Mouse (Mus musculus) embryonic facial prominence, embryonic 14.5 days (tissue): ENCODE measurements around the gene Tysnd1. TPM values are rescaled to one million over a fixed set of nuclear protein-coding genes. Genes with fewer than 3 reads are reported as not detected.

Experiments used
- ATAC-seq: fragments of 200-750 bp; cut with Nextera tagmentation; 2 replicates; pipeline ENCODE4 v1.8.0; 2017; ENCODE audit warnings: low read depth, moderate number of reproducible peaks, moderate TSS enrichment
- DNase-seq: peaks from one replicate; pipeline ENCODE4 v3.0.0-alpha.2; 2015; ENCODE audit warnings: low spot score
- H3K27ac ChIP-seq: fragments of 300-500 bp; sonication (generic); replicated peaks from 2 replicates; pipeline ENCODE4 v1.5.1; 2014; ENCODE audit warnings: low read depth, mild to moderate bottlenecking, low read length, moderate library complexity
- H3K27me3 ChIP-seq: fragments of 300-500 bp; sonication (generic); replicated peaks from 2 replicates; pipeline ENCODE4 v1.6.1; 2014; ENCODE audit warnings: low read length; ENCODE audit not compliant: control insufficient read depth, insufficient read depth
- H3K36me3 ChIP-seq: fragments of 300-500 bp; sonication (generic); 2 replicates; pipeline ENCODE4 v1.6.1; 2014; ENCODE audit warnings: low read length, mixed read lengths; ENCODE audit not compliant: control insufficient read depth, insufficient read depth
- H3K4me1 ChIP-seq: fragments of 300-500 bp; sonication (generic); 2 replicates; pipeline ENCODE4 v1.6.1; 2014; ENCODE audit warnings: antibody characterized with exemption, low read length; ENCODE audit not compliant: control insufficient read depth, insufficient read depth
- H3K4me2 ChIP-seq: fragments of 300-500 bp; sonication (generic); 2 replicates; pipeline ENCODE4 v1.6.1; 2014; ENCODE audit warnings: low read depth, mild to moderate bottlenecking, low read length, moderate library complexity, mixed read lengths
- H3K4me3 ChIP-seq: fragments of 300-500 bp; sonication (generic); 2 replicates; pipeline ENCODE4 v1.5.1; 2014; ENCODE audit warnings: low read depth, mild to moderate bottlenecking, low read length
- H3K9ac ChIP-seq: fragments of 300-500 bp; sonication (generic); 2 replicates; pipeline ENCODE4 v1.6.1; 2014; ENCODE audit warnings: low read depth, mild to moderate bottlenecking, low read length, moderate library complexity, mixed read lengths
- H3K9me3 ChIP-seq: fragments of 300-500 bp; sonication (generic); 2 replicates; pipeline ENCODE4 v1.6.1; 2016; ENCODE audit warnings: low read length; ENCODE audit not compliant: control insufficient read depth
- WGBS: fragments of 180-500 bp; shearing (Covaris S2); extraction: QIAGEN DNeasy Blood & Tissue Kit; methylation state at CpG from one replicate; pipeline ENCODE4 v1.1.7; 2014; 5-methylcytosine and 5-hydroxymethylcytosine counted together
- polyA plus RNA-seq: library from polyadenylated mRNA; unstranded; fragments of >200 nt; fragmentation: Nextera tagmentation; extraction: Ambion mirVana; gene quantifications from 2 replicates; pipeline ENCODE4 v1.2.1, GENCODE M21; 2014

Tysnd1 gene
- polyA plus RNA-seq, 1 experiment from 2014 or later = 33.4 TPM

DNA sequence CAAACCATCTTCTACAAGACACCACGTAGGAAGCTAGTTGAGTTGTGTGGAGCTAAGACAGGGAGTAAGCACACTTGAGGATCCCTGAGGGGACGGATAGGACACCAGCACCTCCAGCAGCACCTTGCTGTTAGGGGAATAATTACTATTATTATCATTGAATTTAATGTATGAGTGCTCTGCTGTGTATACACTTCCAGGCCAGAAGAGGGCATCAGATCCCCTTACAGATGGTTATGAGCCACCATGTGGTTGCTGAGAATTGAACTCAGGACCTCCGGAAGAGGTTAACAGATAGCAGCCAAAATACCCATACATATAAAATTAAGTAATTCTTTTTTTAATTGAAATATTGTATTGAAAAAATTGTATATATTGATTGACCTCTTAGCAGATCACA lies 24.6 kb upstream of the Tysnd1 start:
- DNase-seq (no peak), ATAC-seq (no peak)
- H3K9ac ChIP-seq = no peak overlapping the region
- H3K4me3 ChIP-seq = no peak overlapping the region
- WGBS = 87% methylated on average over 3 of the region's 3 CpGs
- no peaks in the 10 kb centered on the region for H3K27me3 ChIP-seq
- no peak overlapping the region for H3K27ac ChIP-seq
- no peaks in the 10 kb centered on the region for H3K4me1 ChIP-seq
- H3K4me2 ChIP-seq = no peak overlapping the region
- peaks cover 90% of the 10 kb centered on the region for H3K36me3 ChIP-seq
- H3K9me3 ChIP-seq = no peaks in the 10 kb centered on the region

DNA sequence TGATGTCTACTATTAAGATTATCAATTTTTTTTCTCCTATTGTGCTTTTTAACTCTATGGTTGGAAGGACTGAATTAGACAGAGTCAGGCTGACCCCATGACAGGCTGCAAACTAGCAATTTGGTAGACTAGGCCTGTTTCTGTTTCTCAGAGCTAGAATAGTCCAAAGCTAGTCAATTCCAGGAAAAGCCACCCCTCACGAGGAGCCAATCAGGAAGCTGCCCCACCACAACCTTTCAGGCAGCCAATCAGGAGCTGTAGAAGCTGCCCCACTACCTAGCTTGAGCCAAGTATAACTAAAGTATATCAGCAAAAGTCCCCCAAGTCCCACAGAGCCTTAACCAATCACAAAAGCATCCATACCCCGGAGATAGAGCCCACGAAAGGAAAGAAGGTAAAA lies 19.4 kb upstream of the Tysnd1 start:
- WGBS = 78% methylated on average over 3 of the region's 3 CpGs
- Histone ChIP-seq H3K4me1 (no peaks in the 10 kb centered on the region), H3K4me3 (no peak overlapping the region), H3K27me3 (no peaks in the 10 kb centered on the region), H3K9ac (no peak overlapping the region), H3K27ac (no peak overlapping the region), H3K4me2 (no peak overlapping the region), H3K36me3 (peaks cover 43% of the 10 kb centered on the region), H3K9me3 (no peaks in the 10 kb centered on the region)
- DNase-seq (no peak), ATAC-seq (no peak)

DNA sequence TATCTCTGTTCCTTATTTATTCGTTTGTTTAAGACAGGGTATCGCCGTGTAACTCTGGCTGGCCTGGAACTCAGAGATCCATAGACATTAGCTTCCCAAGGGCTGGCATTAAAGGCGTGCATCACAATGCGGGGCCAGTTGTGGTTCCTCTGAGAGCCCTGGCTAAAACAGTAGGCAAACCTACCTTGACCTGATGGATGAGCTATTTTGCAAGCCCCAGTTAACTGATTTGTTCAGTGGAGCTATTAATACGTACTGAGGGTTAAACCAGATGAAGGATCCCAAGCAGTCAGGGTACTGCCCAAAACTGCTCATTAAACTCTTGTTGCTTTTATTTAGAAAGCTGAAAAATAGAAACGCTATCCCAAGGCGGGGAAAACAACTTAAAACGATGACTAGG lies 15.8 kb upstream of the Tysnd1 start:
- peak overlapping the region; percentile 97 for H3K9ac ChIP-seq
- peaks cover 11% of the 10 kb centered on the region; the same call in 1 of the 2 replicates for H3K4me1 ChIP-seq
- H3K4me3 ChIP-seq = peak overlapping the region; percentile 92
- 37% methylated on average over 9 of the region's 9 CpGs for WGBS
- H3K36me3 ChIP-seq = peaks cover 12% of the 10 kb centered on the region
- ATAC-seq (peak; percentile 1), DNase-seq (no peak)
- no peaks in the 10 kb centered on the region for H3K27me3 ChIP-seq
- H3K27ac ChIP-seq = peak overlapping the region; percentile 92
- H3K9me3 ChIP-seq = no peaks in the 10 kb centered on the region
- H3K4me2 ChIP-seq = peak overlapping the region; percentile 72

DNA sequence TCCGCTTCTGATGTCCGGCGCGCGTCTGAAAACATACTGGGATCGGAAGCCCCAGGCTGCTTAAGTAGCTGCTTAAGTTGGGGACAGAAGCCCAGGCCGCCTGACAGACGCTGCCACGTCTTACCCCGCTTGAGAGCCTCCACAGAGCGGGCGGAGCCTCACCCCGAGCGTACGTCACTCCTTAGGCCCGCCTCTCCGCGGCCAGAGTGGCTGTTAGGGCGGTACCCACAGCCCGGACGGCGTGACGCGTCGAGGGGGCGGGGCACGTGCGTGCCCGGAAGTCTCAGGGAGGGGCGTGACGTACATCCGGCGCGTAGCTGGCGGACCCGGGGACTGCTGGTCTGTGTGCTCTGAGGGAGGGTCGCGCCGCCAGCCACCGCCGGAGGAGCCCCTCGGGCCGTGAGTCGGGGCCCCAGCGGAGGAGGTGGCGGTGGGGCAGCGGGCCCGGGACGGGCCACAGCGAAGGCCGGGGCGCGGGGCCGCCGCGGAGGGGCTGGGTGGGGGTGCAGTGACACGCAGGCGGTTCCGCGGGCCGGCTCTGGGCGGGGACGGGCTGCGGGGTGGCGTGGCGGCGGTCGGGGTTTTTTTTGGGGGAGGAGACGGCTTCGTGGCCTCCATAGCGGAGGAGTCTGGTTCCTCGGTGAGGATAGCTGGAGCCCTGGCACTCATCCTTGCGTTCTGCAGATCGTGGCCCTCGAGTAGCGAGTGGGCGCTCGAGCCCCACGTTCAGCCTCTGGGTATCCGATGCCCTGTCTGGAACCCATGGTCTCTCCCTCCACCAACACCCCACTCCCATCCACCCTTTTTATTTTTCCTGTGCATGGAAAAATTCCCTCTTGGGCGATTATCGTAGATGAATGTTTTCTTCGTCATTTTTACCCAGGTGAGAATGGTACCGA lies 15.1 kb upstream of the Tysnd1 start, which contains the start of gene Sar1a:
Sar1a (plus strand) TSS at position 285 of the 899 bp plus-strand sequence.
- Histone ChIP-seq H3K9me3 (no peaks in the 10 kb centered on the region), H3K4me2 (peak within 1 kb of the TSS; percentile 94), H3K36me3 (peaks cover 12% of the 10 kb centered on the region), H3K9ac (peak within 1 kb of the TSS; percentile 97), H3K4me1 (peaks cover 11% of the 10 kb centered on the region; the same call in 1 of the 2 replicates), H3K27me3 (no peaks in the 10 kb centered on the region), H3K4me3 (peak within 1 kb of the TSS; percentile 92), H3K27ac (peak within 1 kb of the TSS; percentile 92)
- peak; percentile 100 for ATAC-seq
- DNase-seq = peak; percentile 99
- under 1% methylated on average over 44 of the region's 84 CpGs for WGBS

DNA sequence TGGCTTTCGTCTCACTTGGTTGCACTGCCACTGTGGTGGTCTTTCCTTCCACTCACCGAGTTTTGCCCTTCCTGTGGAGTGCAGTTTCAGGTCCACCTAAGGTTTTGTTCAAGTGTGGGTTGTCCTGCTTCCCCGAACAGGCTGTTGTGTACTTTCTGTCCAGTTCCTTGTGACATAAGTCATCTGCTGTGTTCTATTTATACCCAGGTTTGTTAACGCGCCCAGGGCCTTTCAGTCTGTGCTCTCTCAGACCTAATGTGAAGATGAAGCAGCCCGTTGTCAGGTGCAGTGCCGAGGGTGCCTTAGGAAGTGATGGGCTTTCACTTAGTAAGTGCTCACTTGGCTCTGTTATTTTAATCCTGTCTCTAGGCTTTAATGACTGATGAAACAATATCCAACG lies 5.9 kb upstream of the Tysnd1 start:
- ATAC-seq (no peak), DNase-seq (no peak)
- Histone ChIP-seq H3K4me2 (no peak overlapping the region), H3K27me3 (no peaks in the 10 kb centered on the region), H3K9me3 (no peaks in the 10 kb centered on the region), H3K9ac (no peak overlapping the region), H3K4me3 (no peak overlapping the region), H3K4me1 (no peaks in the 10 kb centered on the region), H3K27ac (no peak overlapping the region), H3K36me3 (peaks cover 90% of the 10 kb centered on the region)
- WGBS = 87% methylated on average over 8 of the region's 8 CpGs

GRCm38 (mm10) chr10:61693563-61693962 lies 1.8 kb upstream of the Tysnd1 start:
- H3K27me3 ChIP-seq = no peaks in the 10 kb centered on the region
- 72% methylated on average over 4 of the region's 4 CpGs for WGBS
- peaks cover 6% of the 10 kb centered on the region for H3K4me1 ChIP-seq
- no peak for ATAC-seq
- no peak overlapping the region for H3K4me3 ChIP-seq
- DNase-seq = no peak
- no peak overlapping the region for H3K4me2 ChIP-seq
- no peak overlapping the region for H3K9ac ChIP-seq
- no peaks in the 10 kb centered on the region for H3K9me3 ChIP-seq
- H3K27ac ChIP-seq = no peak overlapping the region
- peaks cover 49% of the 10 kb centered on the region for H3K36me3 ChIP-seq

DNA sequence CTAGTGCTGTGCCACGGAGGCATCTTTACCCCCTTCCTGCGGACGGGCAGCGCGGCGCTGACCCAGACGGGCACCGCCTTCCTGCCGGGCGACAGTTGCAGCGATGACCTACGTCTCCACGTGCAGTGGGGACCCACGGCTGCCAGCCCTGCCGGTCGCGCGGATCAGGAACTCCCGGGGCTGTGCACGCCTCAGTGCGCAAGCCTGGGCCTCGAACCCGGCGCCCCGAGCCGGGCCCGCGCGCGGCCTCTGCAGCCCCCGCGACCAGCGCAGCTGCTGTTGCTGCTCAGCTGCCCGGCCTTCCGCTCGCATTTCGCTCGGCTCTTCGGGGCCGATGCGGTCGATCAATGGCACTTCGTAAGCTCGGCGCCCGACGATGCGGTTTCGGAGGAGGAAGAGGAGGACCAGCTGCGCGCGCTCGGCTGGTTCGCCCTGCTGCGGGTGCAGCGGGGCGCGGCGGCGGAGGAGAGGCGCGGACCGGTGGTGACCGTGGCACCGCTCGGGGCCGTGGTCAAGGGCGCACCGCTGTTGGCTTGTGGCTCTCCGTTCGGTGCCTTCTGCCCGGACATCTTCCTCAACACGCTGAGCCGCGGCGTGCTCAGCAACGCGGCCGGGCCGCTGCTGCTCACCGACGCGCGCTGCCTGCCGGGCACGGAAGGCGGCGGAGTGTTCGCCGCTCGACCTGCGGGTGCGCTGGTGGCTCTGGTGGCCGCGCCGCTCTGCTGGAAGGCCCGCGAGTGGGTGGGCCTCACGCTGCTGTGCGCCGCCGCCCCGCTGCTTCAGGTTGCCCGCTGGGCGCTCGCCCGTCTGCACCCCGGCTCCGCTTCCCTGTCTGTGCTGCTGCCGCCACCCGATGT lies 617 bp downstream of the Tysnd1 start:
- Histone ChIP-seq H3K9me3 (no peaks in the 10 kb centered on the region), H3K9ac (peak overlapping the region; percentile 81), H3K27me3 (no peaks in the 10 kb centered on the region), H3K27ac (no peak overlapping the region; the same call in 1 of the 2 replicates), H3K36me3 (peaks cover 39% of the 10 kb centered on the region), H3K4me2 (peak overlapping the region; percentile 100), H3K4me3 (peak overlapping the region; percentile 87), H3K4me1 (peaks cover 6% of the 10 kb centered on the region)
- peak; percentile 34 for ATAC-seq
- WGBS = under 1% methylated on average over 36 of the region's 111 CpGs
- peak; percentile 6 for DNase-seq

GRCm38 (mm10) chr10:61696560-61696823 lies 1.2 kb downstream of the Tysnd1 start:
- Histone ChIP-seq H3K9me3 (no peaks in the 10 kb centered on the region), H3K4me1 (peaks cover 6% of the 10 kb centered on the region), H3K4me2 (peak overlapping the region; percentile 100), H3K9ac (peak overlapping the region; percentile 81), H3K27ac (no peak overlapping the region), H3K36me3 (peaks cover 39% of the 10 kb centered on the region), H3K27me3 (no peaks in the 10 kb centered on the region), H3K4me3 (peak overlapping the region; percentile 87)
- DNase-seq = no peak
- 14% methylated on average over 18 of the region's 19 CpGs for WGBS
- no peak for ATAC-seq
